Mouse (Mus musculus) kidney, postnatal 25 days (tissue): ENCODE results near the gene Kcnf1.

ENCODE experiments used
- DNase-seq, 2 experiments: peaks; one replicate each; pipeline ENCODE4 v3.0.0; 2021; ENCODE audit warnings: mixed read lengths in 2 of 2

Kcnf1 gene

DNA sequence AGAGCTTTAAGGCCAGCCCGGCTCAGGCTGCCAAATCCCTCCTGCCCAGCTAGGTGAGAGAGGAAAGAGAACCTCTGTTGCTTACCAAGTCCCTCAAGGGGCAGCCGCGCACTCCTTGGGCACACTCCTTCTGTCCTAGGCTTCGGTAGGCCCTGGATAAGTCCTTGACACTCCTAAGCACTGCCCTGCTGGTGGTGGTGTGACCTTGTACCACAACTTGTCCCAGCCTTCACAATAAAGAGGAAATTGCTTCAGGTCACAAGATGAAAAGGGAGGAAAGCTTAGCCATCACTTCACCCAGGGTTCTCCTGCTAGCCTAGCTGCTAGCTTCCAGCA, at the start of gene Kcnf1:
Gene Kcnf1 (minus strand): TSS at position 132 of the 336 bp plus-strand sequence.
- DNase-seq = no peak

DNA sequence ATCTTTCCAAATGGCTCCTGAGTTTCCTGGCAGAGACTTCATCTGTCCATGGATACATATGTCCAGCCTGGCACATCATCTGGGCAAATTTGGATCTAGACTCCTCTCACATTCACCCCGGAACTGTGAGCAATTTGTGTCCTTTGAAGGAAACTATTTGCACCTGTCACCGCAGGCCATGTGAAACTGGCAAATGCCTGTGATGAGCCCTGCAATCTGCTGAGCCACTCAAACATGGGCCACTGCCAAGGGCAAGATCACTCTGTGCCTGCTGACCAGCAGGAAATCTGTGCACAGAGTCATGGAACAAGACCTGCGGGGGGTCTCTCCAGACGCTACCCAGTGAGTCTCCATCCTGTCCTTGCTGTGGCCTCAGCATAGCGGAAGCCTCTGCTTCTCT, 48.3 kb upstream of the Kcnf1 start:
- DNase-seq = no peak

DNA sequence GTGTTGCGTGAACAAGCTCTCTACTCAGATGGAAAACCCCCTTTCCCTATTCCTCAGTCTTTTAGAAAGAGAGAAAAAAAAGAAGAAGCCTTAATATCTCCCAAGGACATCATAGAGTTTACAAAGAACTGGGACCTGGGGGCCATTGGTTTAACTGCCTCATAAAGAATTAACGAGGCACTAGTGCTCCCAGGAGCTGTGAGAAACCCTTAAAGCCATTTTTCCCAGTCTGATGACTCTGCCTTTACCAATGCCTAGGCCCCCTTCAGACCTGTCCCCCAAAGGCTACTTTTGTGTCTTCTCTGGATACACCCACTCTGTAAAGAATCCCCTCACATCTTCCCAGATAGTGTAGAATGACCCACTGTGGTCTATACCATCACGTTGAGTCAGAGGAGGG, 46.4 kb upstream of the Kcnf1 start:
- DNase-seq = no peak

DNA sequence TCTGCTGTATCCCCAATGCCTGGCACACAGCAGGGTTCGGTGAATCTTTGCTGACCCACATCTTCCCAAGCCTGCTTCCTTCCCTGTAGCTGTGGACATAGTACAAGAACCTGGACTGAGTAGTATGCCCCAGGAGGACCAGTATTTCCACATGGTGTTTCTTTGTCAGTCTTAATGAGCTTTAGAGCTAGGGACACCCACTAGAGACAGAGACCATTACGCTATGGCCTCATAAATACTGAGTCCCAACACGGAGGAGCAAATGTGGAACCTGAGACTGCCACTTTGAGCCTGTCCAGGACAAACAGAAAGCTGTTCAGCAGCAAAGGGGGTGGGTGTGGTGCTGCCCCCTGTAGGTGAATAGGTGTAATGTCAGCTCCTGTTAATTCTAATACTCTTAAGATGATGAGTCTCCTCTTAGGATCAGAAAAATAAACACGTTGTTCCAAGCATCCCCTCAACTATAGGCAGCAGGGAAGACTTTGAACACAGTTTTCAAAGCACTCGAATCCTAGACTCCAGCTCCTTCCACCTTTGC, 45.3 kb upstream of the Kcnf1 start:
- no peak for DNase-seq

DNA sequence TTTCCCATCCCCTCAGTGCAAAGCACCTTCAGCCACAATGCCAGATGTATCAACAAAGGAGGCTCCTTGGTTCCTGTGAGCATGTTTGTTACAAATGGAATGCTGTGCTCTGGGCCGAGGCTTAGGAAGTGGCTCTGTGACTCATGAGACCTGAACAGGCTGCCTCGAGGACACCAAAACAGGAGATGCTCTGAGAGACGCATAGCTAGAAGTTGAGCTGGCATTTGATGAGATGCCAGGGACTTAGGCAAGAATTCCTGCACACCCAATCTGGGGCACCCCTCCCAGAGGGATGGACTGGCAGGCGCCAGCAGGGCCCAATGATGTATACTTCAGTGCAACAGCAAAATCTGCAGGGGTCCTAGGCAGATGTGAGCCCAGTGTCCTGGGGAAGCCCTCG, 43.9 kb upstream of the Kcnf1 start:
- DNase-seq = no peak

DNA sequence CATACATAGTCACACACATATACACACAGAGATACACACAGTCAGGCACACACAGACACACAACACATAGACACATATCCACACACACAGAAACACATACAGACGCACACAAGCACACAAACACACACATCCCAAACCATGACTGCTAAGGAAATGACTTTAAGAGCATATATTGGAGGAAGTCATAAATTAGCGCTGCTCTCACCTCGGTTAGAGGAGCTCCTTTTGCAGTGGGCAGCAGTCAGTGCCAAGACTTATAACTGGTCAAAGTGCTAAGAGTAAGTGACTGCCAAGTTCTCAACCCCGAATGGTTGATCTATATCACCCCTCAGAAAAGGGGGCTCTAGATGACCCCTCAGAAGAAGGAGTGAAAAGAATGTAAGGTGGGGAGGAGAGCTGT, 42.4 kb upstream of the Kcnf1 start:
- DNase-seq = no peak

DNA sequence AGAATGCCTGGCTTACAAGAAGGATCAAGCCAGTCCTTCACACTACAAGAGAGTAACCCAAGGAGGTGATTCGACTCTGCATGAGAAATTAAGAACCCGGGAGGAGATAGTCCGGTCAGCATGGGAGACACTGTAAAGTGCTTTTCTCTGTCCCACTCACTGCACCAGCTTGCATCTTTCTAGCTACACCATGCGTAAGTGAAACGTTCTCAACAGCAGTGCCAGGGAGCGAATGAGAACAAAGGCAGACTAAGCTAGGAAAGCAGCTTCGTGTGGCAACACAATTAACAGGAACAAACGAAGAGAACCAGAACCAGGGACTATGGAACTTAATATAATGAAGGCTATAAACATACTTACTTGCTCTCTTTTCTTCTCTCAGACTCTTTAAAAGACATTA, 41.7 kb upstream of the Kcnf1 start:
- DNase-seq = no peak

DNA sequence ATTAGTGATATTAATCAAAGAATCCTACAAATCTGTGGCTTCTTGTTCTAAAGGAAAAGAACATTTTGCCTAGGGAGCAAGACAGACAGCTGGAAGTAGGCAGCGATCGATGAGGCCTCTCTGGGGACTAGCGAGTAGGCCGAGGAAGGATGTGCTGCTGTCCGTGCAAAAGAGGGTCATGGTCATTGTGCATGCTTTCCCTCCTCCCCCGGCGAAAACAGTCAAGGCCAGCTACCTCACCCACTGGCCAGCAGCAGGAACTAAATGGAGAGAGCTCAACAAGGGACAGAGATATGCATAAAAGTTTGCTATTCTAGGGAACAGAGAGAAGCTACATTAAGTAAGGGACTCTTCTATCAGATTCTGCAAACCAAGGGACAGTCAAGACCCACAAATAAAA, 39.1 kb upstream of the Kcnf1 start:
- no peak for DNase-seq

DNA sequence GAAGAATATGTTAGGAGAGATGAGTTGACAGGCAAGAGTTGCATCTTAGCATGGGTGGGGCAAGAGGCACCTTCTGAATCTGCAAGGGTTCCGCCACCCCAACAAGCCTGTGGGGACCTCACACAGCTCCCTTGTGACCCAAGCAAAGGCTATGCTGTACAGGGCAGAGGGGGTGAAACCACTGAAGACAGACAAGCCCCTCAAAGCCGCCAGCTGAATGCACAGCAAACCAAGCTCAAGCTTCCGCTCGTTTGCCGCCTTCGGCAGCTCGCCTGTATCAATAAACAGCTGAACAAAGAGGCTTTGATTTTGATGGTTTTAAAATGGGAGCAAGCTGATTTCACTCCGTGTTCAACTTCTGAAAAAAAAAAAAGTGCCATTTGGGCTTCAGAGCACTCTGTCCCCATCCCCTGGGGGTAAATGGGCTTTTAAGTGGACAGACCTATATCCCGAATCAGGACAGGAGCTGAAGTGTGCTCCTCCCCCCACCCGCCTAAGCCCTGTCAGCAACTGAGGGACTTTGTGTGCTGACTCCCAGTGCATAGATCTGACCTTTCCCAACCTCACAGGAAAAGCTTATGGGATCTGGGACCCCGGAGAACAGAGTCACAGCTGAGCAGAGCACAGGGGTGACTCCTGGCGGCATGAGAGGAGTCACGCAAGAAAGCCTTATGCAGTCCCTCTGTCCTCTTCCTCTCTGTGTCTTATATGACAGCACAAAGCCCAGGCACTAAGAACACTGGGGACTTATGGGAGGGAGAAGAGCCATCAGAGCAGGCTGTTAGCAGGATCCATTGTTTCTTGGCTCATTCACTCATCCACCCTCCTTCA, 26.0 kb upstream of the Kcnf1 start:
- DNase-seq = no peak

DNA sequence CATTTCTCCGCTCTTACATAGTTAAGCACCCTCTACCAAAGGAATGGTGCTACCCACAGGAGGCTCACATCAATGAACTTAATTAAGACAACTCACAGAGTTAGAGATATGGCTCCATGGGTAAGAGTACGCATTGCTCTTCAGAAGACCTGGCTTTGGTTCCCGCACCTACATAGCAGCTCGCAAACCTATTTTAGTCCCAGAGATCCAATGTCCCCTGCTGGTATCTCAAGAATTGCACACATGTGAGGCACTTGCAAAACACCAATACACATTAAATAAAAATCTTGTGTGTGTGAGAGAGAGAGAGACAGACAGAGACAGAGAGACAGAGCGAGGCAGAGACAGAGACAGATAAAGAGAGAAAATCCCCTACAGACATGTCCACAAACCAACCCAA, 21.9 kb upstream of the Kcnf1 start:
- no peak for DNase-seq

DNA sequence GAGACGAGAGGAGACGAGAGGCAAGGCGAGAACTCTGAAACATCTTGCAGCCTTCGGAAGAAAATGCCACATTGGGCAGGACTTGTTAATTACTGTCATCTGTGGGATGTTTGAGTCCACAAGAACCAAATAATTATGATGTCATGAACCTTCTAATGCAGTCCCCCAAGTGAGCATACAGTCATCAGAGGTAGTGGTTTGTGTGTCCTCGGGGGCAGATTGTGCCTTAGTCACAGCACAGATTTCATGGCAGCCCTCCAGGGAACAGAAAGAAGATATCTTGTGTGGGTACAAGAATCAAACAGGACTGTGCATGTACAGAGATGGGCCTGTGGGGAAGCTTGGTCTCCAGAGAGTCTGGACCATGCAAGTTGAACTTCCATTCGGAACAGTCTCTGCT, 17.5 kb upstream of the Kcnf1 start:
- no peak for DNase-seq

DNA sequence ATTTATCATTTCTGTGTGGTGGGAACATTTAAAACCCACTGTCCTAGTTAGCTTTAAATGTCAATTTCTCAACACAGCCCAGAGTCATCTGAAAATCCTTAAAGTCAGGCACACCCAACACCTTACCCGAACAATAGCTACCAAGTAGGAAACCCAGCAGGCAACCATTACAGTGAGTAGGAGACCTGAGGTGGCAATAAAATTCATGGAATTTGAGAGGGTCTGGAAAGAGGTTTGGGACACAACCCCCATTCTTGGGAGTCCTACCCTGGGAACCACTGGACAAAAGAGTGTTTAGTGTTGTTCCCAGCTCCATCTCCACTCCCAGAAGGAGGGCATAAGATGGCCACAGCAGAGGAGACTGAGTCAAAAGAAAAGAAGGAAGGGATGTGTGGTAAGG, 16.6 kb upstream of the Kcnf1 start:
- no peak for DNase-seq

DNA sequence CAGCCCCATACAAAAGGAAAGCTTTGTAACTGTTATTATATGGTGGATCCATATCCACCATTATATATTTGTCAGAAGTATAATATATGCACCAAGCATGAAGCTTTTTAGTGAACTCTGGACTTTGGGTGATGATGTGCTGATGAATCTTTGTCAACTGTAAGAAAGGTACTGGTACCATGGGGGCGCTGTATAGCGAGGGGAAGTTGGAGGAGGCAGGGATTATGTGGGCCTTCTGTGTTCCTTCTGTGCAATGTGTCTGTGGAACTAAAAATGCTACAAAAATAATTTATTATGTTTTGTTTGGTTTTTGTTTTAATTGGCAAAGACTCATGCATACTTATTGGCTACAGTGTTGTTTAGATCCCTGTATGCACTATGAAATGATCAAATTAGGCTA, 16.2 kb upstream of the Kcnf1 start:
- DNase-seq = no peak

DNA sequence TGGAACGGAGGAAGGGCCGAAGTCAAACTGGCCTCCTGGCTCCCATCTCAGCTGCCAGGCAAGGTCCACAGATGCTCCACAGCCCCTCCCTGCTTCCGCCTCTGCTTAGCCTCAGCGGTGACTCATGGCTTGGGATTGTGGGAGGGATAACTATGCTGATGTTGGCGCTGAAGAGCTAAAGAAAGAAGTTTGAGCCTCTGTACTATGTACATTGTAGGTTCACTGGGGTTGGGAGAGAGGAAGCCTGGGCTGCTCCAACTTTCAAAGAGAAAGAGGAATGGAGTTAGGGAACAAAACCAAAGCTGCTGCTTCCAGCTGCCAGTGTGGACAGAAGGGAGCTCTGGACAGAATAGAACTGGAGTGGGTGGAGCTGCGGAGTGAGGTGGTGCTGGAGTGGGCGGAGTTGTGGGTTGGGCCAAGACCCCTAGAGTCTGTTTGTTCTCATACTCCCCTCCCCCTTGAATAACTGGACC, 7.7 kb upstream of the Kcnf1 start:
- DNase-seq = peak in 1 of 2 experiments; percentile 16

DNA sequence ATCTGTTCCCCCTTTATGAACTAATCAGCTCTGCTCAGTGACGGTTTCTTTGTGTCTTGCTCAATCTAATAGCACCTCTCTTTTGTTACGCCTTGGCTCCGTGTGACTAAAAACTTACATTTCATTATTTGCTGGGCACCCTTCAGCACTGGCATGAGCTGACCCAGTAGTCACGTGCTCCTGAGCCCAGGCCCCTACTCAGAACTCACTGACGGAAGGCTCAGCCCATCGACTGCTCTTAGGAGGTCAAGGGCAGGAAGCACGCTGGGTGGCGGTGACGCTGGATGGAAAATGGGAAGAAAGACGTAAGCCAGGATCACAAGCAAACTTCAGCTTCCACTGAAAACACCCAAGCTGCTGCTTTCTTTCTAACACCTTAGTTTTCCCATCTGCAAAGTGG, 7.1 kb upstream of the Kcnf1 start:
- no peak for DNase-seq

DNA sequence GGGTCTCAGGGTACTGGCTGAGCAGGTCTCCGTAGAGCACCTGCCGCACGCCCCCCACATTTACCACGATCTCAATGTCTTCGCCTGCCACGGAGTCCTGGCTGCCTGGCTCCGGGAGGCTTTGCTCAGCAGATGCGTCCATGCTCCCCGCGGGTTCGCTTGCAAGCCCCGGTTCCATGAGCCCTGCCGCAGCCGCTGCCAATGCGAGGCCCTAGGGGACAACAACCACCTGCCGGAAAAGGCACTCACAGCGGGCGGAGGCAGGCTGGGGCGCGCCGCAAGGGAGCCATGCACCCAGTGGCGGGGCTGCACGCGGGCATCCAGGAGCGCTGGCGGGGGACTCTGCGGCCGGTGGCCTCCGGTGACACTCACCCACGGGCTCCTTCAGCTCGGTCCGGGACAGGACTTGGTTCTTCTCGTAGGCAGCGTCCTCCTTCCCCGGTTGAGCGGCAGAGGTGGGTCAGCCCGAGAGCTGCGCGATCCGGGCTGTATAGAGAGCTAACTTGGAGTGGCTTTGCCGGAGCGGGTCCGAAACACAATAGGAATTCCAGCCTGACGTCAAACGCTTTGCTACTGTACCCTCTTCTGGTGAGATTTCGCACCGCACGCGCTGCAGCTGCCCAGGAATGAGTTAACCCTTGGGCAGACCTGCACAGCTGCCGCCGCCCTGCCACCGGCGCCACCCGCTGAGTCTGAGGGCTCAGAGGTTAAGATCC, 489 bp downstream of the Kcnf1 start:
- DNase-seq = peak; percentile 29 to 56

DNA sequence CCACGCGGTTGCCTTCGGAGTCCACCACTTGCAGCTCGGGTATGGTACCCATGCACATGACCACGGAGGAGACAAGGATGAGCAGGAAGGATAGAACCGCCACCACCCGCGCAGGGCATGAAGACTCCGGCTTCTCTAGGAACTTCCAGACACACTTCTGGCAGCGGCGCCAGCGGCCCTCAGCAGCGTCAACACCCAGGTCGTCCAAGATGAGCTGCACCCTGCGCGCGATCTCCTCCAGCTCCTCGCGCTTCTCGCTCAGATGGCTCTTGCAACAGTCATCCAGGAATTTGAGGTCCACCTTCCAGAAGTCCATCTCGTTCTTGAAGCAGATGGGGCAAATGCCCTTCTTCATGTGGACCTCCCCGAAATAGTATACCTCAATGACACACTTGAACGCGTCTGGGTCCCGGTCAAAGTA, 1.1 kb downstream of the Kcnf1 start:
- DNase-seq = no peak

DNA sequence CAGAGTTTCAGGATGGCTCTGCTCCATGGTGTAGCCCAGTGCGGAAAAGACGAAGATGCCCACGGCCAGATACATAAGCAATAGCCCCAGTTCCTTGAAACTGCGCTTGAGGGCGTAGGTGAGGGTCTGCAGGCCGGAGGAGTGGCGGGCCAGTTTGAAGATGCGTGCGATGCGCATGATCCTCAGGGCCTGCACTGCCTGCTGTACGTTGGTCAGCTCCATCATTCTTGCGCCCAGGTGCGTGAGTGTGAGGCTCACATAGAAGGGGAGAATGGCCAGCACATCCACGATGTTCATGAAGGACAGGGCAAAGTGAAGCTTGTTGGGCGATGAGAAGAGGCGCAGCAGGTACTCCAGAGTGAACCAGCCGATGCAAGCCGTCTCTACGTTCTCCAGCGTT, 1.6 kb downstream of the Kcnf1 start:
- DNase-seq = no peak

DNA sequence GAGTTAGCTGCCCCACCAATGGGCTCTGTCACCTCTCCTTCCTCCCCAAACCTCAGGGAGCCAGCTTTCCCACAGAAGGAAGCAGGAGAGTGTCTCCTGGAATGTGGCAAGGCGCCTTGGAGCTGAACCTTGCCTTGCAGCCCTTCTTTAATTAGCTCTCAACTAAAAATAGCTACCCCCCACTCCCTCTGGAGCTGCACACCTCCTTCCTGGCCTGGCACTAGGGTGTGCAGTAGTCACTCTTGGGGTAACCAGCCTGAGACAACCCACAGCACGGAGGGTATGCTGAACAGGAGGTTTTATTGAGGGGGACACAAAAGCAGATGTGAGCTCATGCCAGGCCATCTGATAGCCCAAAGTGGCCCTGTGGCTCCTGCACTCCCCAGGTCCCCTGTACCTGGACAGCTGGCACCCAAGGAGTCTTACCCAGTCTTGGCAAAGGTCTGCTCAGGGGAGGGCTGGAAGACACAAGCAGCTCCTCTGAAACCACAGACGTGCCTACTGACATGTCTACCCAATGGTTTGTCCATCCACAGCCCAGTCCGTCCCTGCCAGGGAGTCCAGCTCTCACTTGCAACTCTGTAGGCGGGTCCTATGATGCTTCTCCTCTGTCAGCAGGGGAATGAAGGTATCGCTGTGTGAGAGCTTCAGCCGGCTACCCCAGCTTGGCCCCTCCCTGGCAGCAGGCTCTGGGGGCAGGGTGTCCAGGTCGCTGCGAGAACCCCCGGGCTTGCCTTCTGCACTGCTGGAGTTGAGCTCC, 2.4 kb downstream of the Kcnf1 start:
- DNase-seq = no peak

DNA sequence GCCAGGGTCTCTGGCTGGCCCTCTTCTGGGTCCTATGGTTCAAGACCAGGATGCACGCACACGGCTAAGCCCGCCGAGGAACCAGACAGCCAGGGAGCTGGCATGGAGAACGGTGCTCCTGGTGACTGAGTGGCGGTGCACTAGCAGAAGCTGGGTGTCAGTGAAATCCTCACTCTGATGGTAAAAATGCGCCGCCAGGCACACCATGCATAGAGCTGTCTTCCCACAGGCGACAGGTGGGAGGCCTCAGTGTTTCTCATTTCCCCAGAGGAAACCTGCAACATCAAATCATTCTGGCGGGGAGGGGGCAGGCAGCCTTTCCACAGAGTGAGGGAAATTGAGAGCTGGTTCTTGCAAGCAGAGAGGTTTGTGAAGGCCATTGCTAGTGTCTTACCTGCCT, 6.3 kb downstream of the Kcnf1 start:
- DNase-seq = no peak

DNA sequence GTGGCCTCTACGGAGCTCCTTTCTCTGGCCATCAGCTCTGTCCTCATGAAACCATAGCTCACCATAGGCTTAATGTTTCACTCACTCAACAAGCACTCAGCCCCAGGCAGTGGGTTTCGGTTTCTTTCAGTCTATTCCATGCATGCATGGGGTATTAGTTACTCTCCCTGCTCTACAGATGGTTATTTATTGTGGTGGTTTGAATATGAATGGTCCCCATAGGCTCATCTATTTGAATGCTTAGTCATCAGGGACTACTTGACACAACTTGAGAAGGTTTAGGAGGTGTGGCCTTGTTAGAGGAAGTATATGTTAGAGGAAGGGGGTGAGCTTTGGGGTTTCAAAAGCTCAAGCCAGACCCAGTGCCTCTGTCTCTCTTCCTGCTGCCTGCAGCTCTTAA, 10.6 kb downstream of the Kcnf1 start:
- no peak for DNase-seq

DNA sequence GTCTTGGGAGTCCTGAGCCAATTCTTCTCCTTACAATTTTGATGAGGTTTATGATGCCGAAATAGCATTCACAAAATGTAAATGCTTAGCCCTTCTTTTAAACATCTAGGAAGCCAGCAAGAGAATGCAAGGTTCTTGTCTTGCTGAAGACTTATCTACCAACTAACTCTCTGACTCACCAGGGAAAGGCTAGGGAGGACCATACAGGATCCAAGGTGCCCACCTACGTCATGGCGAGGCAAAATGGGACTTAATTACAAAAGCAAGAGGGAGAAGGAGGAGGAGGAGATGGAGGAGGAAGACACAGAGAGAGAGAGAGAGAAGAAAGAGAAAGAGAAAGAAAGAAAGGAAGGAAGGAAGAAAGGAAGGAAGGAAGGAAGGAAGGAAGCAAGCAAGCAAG, 12.7 kb downstream of the Kcnf1 start:
- DNase-seq = no peak

DNA sequence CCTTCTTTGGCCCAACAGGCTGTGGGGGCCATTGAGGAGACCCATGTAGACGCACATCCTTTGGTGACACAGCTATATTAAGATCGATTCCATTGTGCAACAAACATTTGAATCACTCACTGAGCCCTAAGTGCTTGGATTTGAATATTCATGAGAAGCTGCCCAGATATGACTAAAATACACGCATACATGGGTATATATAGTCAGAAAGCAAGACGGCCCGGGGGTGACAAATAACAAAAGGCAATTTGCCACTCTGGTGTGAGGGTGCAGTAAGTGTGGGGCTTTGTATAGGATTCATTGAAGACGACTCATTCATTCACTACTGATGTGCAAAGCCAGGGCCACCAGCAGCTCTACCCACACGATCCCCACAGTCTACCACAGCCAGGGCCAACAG, 17.1 kb downstream of the Kcnf1 start:
- no peak for DNase-seq

DNA sequence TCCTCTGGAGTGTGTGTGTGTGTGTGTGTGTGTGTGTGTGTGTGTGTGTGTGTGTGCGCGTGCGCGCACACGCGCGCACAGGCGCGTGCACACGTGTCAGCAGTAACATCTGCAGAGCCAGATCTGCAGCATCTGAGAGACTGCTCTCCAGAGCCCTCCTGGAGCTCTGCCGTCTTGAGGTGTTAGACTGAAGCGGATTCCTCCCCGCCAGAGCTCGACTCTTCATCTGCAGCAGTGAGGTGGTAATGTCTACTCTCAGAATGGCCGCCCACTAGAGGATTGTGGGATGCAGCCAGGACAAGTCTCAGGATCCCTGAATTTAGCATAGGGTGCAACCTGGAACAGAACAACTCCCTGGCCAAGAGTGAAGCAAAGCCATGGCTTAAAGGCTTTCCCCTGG, 19.1 kb downstream of the Kcnf1 start:
- DNase-seq = no peak
